Mouse (Mus musculus): ENCODE data around the gene Txnl4b.

DNA sequence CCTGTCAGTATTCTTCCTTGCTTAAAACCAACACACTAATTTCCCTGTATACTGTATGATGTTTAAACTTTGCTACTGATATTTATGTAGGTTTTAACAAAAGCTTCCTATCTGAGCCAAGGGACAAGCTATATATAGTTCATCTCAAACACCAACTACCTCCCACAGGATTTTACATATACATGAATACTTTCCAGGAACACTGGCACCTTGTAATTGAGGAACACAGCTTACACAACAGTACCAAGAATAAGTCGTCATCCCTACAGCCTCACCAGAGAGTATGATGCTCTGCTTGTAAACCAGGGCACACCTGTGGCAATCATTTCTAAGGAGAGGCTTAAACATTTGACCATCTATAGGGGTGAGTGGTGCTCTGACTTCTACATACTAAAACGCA lies 41.0 kb downstream of the Txnl4b start:
- no peak for TF ChIP-seq POLR2AphosphoS2 (IDR thresholded peaks at IDR 0.05; ENCODE audit: low read depth, low read length)
- TF ChIP-seq SIN3A (IDR thresholded peaks at IDR 0.05; ENCODE audit: low read length), result no peak
- no peak for TF ChIP-seq BHLHE40 (IDR thresholded peaks at IDR 0.05; ENCODE audit: low read depth, low read length)
- TF ChIP-seq CTCF (conservative IDR thresholded peaks at IDR 0.05 in 1 of 2, IDR thresholded peaks at IDR 0.05 in 1 of 2; ENCODE audit: low read depth in 2 of 2, low read length in 2 of 2), result no peak
- no peak for TF ChIP-seq ZMIZ1 (IDR thresholded peaks at IDR 0.05; ENCODE audit: low read depth, low read length)
- TF ChIP-seq USF2 (conservative IDR thresholded peaks at IDR 0.05; ENCODE audit: low read depth, low read length), result no peak
- TF ChIP-seq ZNF384 (IDR thresholded peaks at IDR 0.05; ENCODE audit: low read depth, low read length), result no peak
- no peak for TF ChIP-seq SMC3 (IDR thresholded peaks at IDR 0.05; ENCODE audit: low read depth, low read length)
- TF ChIP-seq POLR2A (IDR thresholded peaks at IDR 0.05; ENCODE audit: low read depth, low read length), result no peak

All from CH12.LX (cell line).